Mouse (Mus musculus) heart, postnatal 36 days (tissue): Measurements from ENCODE around the gene Traf4. TPM values are rescaled to one million over a fixed set of nuclear protein-coding genes. Genes with fewer than 3 reads are reported as not detected.

Source experiments
- DNase-seq, 2 experiments: peaks; one replicate each; pipeline ENCODE4 v3.0.0; 2021 to 2022
- intact Hi-C: fragments of 180-260 bp; cut with DNase I; formaldehyde crosslinking; loops from one replicate; pipeline ENCODE4 v1.15.1; 2025
- total RNA-seq, 2 experiments: library from RNA; stranded (reverse); gene quantifications; 2 replicates each; pipeline ENCODE4 v1.2.3; 2021

Traf4 gene
- total RNA-seq, 2 experiments from 2014 or later: 6.1 to 7.0 TPM

- intact Hi-C loops: no loop called here
- DNase-seq: no peak
These were observed 3.4 kb upstream of the Traf4 start for GRCm38 (mm10) chr11:78168541-78169468.

GRCm38 (mm10) chr11:78167257-78167959 is 2.0 kb upstream of the Traf4 start:
- no peak for DNase-seq
- intact Hi-C loops: no loop called here

- intact Hi-C loops: no loop called here
- no peak for DNase-seq
These were observed 1.3 kb upstream of the Traf4 start for GRCm38 (mm10) chr11:78166640-78167039.

- no peak for DNase-seq
- intact Hi-C loops: no loop called here
These were observed 772 bp upstream of the Traf4 start for GRCm38 (mm10) chr11:78166161-78166560.

- no peak for DNase-seq
- intact Hi-C loops: no loop called here
These were observed 346 bp upstream of the Traf4 start for GRCm38 (mm10) chr11:78165761-78166109.

GRCm38 (mm10) chr11:78164604-78164923 is 825 bp downstream of the Traf4 start:
- no peak for DNase-seq
- intact Hi-C loops: loop anchor here (5.0 kb wide), 2 partner anchors 82 to 102 kb away; partner anchors contain the start of gene Eral1

GRCm38 (mm10) chr11:78163681-78164603 is 1.4 kb downstream of the Traf4 start:
- peak; percentile 53 to 62 for DNase-seq
- intact Hi-C loops: loop anchor here (5.0 kb wide), 2 partner anchors 82 to 102 kb away; partner anchors contain the start of gene Eral1

- intact Hi-C loops: loop anchor here (5.0 kb wide), 2 partner anchors 81 to 101 kb away; partner anchors contain the start of gene Eral1
These were observed 2.3 kb downstream of the Traf4 start for GRCm38 (mm10) chr11:78163045-78163444.

GRCm38 (mm10) chr11:78162504-78162903 is 2.9 kb downstream of the Traf4 start:
- DNase-seq: no peak
- intact Hi-C loops: loop anchor here (5.0 kb wide), 2 partner anchors 80 to 100 kb away; partner anchors contain the start of gene Eral1

More at GRCm38 (mm10) chr11:78163045-78163444, 2.3 kb downstream of the Traf4 start:
- no peak for DNase-seq

GRCm38 (mm10) chr11:78161968-78162367 is 3.4 kb downstream of the Traf4 start:
- intact Hi-C loops: loop anchor here (5.0 kb wide), 2 partner anchors 80 to 100 kb away; partner anchors contain the start of gene Eral1

GRCm38 (mm10) chr11:78161169-78161568 is 4.2 kb downstream of the Traf4 start:
- intact Hi-C loops: loop anchor here (5.0 kb wide), 2 partner anchors 79 to 99 kb away; partner anchors contain the start of gene Eral1
- DNase-seq: no peak

More at GRCm38 (mm10) chr11:78161968-78162367, 3.4 kb downstream of the Traf4 start:
- no peak for DNase-seq

- intact Hi-C loops: loop anchor here (5.0 kb wide), 2 partner anchors 78 to 98 kb away; partner anchors contain the start of gene Eral1
- no peak for DNase-seq
These were observed 4.7 kb downstream of the Traf4 start for GRCm38 (mm10) chr11:78160675-78161074.

- DNase-seq: no peak
- intact Hi-C loops: loop anchor here (5.0 kb wide), 2 partner anchors 78 to 98 kb away; partner anchors contain the start of gene Eral1
These were observed 5.2 kb downstream of the Traf4 start for GRCm38 (mm10) chr11:78160171-78160570.

- no peak for DNase-seq
- intact Hi-C loops: loop anchor here (2.0 to 5.0 kb wide), 2 partner anchors 17 to 57 kb away; partner anchors contain the start of genes Nek8 and Tlcd1
These were observed 5.8 kb downstream of the Traf4 start for GRCm38 (mm10) chr11:78159557-78159956.

- peak; percentile 65 to 70 for DNase-seq
- intact Hi-C loops: loop anchor here (2.0 to 5.0 kb wide), 2 partner anchors 18 to 57 kb away; partner anchors contain the start of genes Nek8 and Tlcd1
These were observed 6.3 kb downstream of the Traf4 start for GRCm38 (mm10) chr11:78159096-78159495.

- DNase-seq: no peak
- intact Hi-C loops: loop anchor here (5.0 kb wide), 1 partner anchor 54 kb away; no protein-coding TSS in a partner anchor
These were observed 9.2 kb downstream of the Traf4 start for GRCm38 (mm10) chr11:78156156-78156699.

- intact Hi-C loops: loop anchor here (5.0 kb wide), 1 partner anchor 53 kb away; no protein-coding TSS in a partner anchor
- no peak for DNase-seq
These were observed 9.7 kb downstream of the Traf4 start for GRCm38 (mm10) chr11:78155674-78156073.

GRCm38 (mm10) chr11:78153778-78154177 is 11.6 kb downstream of the Traf4 start:
- intact Hi-C loops: no loop called here

More at GRCm38 (mm10) chr11:78153778-78154177, 11.6 kb downstream of the Traf4 start:
- DNase-seq: no peak
